Mouse (Mus musculus) forebrain, embryonic 14.5 days (tissue): ENCODE results near the gene Sox21. TPM values are rescaled to one million over a fixed set of nuclear protein-coding genes. Genes with fewer than 3 reads are reported as not detected.

Experiments used
- microRNA-seq: library from miRNA; unstranded; fragments of <30 nt; microRNA quantifications from one replicate; pipeline ENCODE4, GENCODE M21; 2016
- polyA plus RNA-seq: library from polyadenylated mRNA; unstranded; fragments of >200 nt; fragmentation: Nextera tagmentation; extraction: Ambion mirVana; gene quantifications from 2 replicates; pipeline ENCODE4 v1.2.1, GENCODE M21; 2014

The Sox21 gene
- polyA plus RNA-seq, 1 experiment from 2014 or later = 9.3 TPM

Small RNA genes lying within 50 kb of the gene (microRNA-seq; reads per million reads assigned to microRNA genes)
- gene Mir6241 = not detected

Other genes starting within 250 kb of the Sox21 start
- 7.9 and 8.7 TPM in 2 replicates for gene Dct, start 184.8 kb downstream of the Sox21 start, polyA plus RNA-seq
- 24.4 and 25.8 TPM in 2 replicates for gene Tgds, start 104.3 kb downstream of the Sox21 start, polyA plus RNA-seq
- gene Gpr180, start 99.9 kb downstream of the Sox21 start, polyA plus RNA-seq = 30.0 and 33.0 TPM in 2 replicates
- not detected in 2 replicates for gene Gm9376, start 29.9 kb upstream of the Sox21 start, polyA plus RNA-seq